Mouse (Mus musculus) forebrain, embryonic 16.5 days (tissue): ENCODE results near the gene Polm. TPM values are rescaled to one million over a fixed set of nuclear protein-coding genes. Genes with fewer than 3 reads are reported as not detected.

Experiments used
- ATAC-seq: fragments of 200-750 bp; cut with Nextera tagmentation; 2 replicates; pipeline ENCODE4 v1.8.0; 2017; ENCODE audit warnings: mild to moderate bottlenecking, moderate library complexity
- H3K27ac ChIP-seq: fragments of 300-500 bp; sonication (generic); 2 replicates; pipeline ENCODE4 v1.5.1; 2014; ENCODE audit warnings: low read length, control low read depth
- H3K27me3 ChIP-seq: fragments of 300-500 bp; sonication (generic); replicated peaks from 2 replicates; pipeline ENCODE4 v1.6.1; 2014; ENCODE audit warnings: low read length; ENCODE audit not compliant: control insufficient read depth, insufficient read depth
- H3K36me3 ChIP-seq: fragments of 300-500 bp; sonication (generic); 2 replicates; pipeline ENCODE4 v1.6.1; 2014; ENCODE audit not compliant: control insufficient read depth, insufficient read depth
- H3K4me1 ChIP-seq: fragments of 300-500 bp; sonication (generic); replicated peaks from 2 replicates; pipeline ENCODE4 v1.6.1; 2014; ENCODE audit warnings: low read length; ENCODE audit not compliant: control insufficient read depth, insufficient read depth
- H3K4me2 ChIP-seq: fragments of 300-500 bp; sonication (generic); 2 replicates; pipeline ENCODE4 v1.6.1; 2014; ENCODE audit warnings: mild to moderate bottlenecking, low read length, control low read depth
- H3K4me3 ChIP-seq: fragments of 300-500 bp; sonication (generic); replicated peaks from 2 replicates; pipeline ENCODE4 v1.5.1; 2014; ENCODE audit warnings: mild to moderate bottlenecking, low read length, control low read depth
- H3K9ac ChIP-seq: fragments of 300-500 bp; sonication (generic); replicated peaks from 2 replicates; pipeline ENCODE4 v1.6.1; 2014; ENCODE audit warnings: low read depth, low read length, control low read depth
- H3K9me3 ChIP-seq: fragments of 300-500 bp; sonication (generic); 2 replicates; pipeline ENCODE4 v1.6.1; 2016; ENCODE audit warnings: low read length; ENCODE audit not compliant: control insufficient read depth
- WGBS: fragments of 180-500 bp; shearing (Covaris S2); extraction: QIAGEN DNeasy Blood & Tissue Kit; methylation state at CpG from one replicate; pipeline ENCODE4 v1.1.7; 2014; 5-methylcytosine and 5-hydroxymethylcytosine counted together
- polyA plus RNA-seq: library from polyadenylated mRNA; unstranded; fragments of >200 nt; fragmentation: Nextera tagmentation; extraction: Ambion mirVana; gene quantifications from 2 replicates; pipeline ENCODE4 v1.2.1, GENCODE M21; 2015

Polm gene
- polyA plus RNA-seq, 1 experiment from 2014 or later: 8.8 TPM

DNA sequence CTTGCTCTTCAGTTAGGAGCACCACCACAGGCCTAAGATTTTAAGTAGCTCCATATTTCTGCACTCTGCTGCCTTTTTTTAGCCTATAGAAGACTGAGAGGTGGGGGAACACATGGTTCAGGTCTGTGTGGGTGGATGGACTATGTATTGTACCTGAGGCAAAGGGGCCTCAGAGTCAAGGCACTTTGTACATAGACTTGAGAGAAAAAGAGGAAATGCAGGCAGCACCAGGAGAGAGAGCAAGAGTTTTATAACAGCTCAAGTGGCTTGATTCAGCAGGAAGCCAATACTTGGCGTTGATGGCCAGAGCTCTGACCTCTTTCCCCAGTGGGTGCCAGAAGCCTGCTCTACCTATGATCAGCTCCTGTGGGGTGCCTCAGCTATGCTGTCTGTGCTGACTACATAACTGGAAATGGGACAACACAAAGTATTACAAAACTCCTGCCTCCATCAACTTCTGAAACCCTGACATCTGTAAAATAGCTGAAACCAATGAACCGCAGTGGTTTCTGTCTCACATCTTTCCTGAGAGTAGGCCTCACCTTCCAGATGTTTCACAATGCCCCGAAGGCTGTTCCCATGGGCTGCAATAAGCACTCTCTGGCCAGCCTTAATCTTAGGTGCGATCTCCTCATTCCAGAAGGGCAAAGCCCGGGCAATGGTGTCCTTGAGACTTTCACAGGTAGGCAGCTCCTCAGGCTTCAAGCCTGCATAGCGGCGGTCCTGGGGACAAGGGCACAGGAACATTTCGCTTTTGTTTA lies 35.2 kb downstream of the Polm start:
- Histone ChIP-seq H3K9me3 (no peaks in the 10 kb centered on the region), H3K4me1 (no peaks in the 10 kb centered on the region), H3K27ac (no peak overlapping the region), H3K36me3 (peaks cover 21% of the 10 kb centered on the region), H3K4me2 (no peak overlapping the region), H3K9ac (no peak overlapping the region), H3K27me3 (no peaks in the 10 kb centered on the region), H3K4me3 (no peak overlapping the region)
- WGBS: 88% methylated on average over 8 of the region's 8 CpGs
- no peak for ATAC-seq

DNA sequence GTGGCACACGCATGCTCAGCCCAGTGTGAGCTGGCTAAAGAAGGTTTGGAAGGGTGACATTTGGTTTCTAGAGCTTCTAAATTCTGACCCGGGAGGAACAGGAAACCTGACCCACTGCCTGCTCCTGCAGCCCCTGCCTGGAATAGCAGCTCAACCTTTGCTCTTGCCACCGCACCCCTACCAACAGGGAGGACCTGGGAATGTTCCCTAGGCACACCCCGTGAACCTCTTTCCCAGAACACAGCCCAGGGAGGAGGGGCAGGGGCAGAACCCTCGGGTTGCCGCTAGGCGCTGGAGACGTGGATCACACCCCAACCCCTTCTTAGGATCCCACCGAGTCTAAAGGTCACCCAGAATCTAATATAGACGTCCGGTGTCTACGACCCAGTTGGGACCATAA lies 35.8 kb downstream of the Polm start:
- H3K9me3 ChIP-seq: no peaks in the 10 kb centered on the region
- H3K27ac ChIP-seq: no peak overlapping the region
- no peak overlapping the region for H3K4me2 ChIP-seq
- 78% methylated on average over 12 of the region's 12 CpGs for WGBS
- no peaks in the 10 kb centered on the region for H3K4me1 ChIP-seq
- no peak for ATAC-seq
- peaks cover 26% of the 10 kb centered on the region for H3K36me3 ChIP-seq
- no peak overlapping the region for H3K9ac ChIP-seq
- no peak overlapping the region for H3K4me3 ChIP-seq
- no peaks in the 10 kb centered on the region for H3K27me3 ChIP-seq

DNA sequence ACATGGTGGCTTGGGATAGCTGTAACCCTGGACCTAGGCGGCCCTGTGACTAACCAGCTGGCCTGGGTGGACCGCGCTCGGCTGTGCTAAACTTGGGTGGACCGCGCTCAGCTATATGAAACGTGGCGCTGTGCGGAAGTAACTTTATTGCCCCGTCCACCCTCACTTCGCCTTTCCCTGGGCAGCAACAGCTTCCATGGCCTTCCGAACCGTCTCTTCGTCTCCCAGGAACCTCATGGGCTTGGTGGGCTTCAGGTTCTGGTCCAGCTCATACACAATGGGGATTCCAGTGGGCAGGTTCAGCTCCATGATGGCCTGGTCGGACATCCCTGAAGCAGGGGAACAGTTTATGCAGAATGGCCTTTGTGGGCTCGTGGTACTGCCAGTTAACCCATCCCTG lies 36.3 kb downstream of the Polm start:
- Histone ChIP-seq H3K36me3 (peaks cover 31% of the 10 kb centered on the region), H3K9me3 (no peaks in the 10 kb centered on the region), H3K27ac (no peak overlapping the region), H3K4me2 (no peak overlapping the region), H3K4me1 (no peaks in the 10 kb centered on the region), H3K27me3 (no peaks in the 10 kb centered on the region), H3K4me3 (no peak overlapping the region), H3K9ac (no peak overlapping the region)
- 97% methylated on average over 16 of the region's 16 CpGs for WGBS
- no peak for ATAC-seq

DNA sequence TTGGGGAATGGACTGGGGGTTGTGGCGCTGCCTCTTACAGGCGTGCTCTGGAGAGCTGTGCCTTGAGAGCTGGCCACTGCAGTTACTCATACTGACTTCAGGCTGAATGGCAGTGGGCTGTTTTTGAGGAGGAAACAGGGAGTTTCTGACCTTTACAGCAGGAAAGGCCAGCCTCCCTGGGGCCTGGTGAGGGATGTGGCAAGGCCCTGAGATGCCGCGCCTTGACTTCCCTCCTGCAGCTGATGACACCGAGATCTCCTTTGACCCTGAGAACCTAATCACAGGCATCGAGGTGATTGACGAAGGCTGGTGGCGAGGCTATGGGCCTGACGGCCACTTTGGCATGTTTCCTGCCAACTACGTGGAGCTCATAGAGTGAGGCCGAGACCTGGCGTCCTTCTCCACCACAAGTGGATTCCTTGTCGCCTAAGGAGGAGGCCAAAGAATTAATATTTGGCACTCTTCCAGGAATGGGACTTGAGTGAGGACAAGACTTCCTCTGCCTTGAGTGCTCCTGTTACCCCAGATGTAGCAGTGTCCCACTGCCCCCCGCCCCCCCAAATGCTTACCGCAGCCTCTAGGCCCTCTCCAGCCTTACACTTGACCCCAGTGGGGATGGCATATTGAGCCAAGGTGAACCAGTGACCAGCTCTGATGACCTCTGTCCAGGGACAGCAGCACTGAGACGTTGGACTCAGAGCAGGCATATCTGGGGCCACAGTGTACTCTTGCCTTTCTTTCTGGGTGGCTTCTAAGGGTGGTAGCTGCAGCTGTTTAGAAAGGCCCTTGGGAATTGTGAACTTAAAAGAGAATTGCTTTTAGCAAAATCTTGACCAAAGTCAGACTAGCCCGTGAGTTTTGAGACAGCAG lies 38.0 kb downstream of the Polm start:
- no peaks in the 10 kb centered on the region for H3K4me1 ChIP-seq
- no peak overlapping the region for H3K4me2 ChIP-seq
- ATAC-seq: no peak
- H3K9ac ChIP-seq: no peak overlapping the region
- H3K36me3 ChIP-seq: peaks cover 44% of the 10 kb centered on the region
- 83% methylated on average over 17 of the region's 17 CpGs for WGBS
- no peak overlapping the region for H3K4me3 ChIP-seq
- no peaks in the 10 kb centered on the region for H3K9me3 ChIP-seq
- no peaks in the 10 kb centered on the region for H3K27me3 ChIP-seq
- H3K27ac ChIP-seq: no peak overlapping the region

DNA sequence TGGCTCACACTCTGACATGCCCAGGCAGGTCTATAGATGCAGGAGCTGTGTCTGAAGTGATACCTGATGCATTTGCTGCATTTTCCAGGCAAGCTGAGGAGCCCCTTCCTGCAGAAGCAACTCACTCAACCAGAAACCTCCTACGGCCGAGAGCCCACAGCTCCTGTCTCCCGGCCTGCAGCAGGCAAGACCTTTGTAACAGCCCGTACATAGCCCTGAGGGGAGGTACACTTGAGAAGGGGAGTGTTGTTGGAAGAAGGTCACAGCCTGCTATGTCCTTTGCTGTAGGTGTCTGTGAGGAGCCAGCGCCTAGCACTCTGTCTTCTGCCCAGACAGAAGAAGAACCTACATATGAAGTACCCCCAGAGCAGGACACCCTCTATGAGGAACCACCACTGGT lies 39.9 kb downstream of the Polm start:
- Histone ChIP-seq H3K4me2 (no peak overlapping the region), H3K27ac (no peak overlapping the region), H3K36me3 (peaks cover 48% of the 10 kb centered on the region), H3K27me3 (no peaks in the 10 kb centered on the region), H3K4me1 (no peaks in the 10 kb centered on the region), H3K4me3 (no peak overlapping the region), H3K9ac (no peak overlapping the region), H3K9me3 (no peaks in the 10 kb centered on the region)
- ATAC-seq: no peak
- 94% methylated on average over 5 of the region's 5 CpGs for WGBS

DNA sequence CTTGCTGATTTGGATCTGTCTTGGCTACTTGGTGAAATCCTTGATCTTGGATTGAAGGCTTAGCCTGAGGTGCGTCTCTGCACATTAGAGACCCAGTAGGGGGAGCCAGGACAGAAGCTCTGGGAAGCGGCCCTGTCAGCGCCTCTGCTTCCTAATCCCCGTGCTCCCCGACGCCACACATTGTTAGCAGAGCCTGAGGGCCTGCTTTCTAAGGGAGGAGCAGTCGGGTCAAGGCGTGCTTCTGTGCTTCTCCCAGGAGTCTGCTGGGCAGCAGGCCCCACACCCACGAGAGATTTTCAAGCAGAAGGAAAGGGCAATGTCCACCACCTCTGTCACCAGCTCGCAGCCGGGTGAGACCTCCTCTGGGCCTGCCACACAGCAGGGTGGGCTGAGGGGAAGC lies 40.4 kb downstream of the Polm start:
- Histone ChIP-seq H3K4me3 (no peak overlapping the region), H3K36me3 (peaks cover 54% of the 10 kb centered on the region), H3K4me1 (no peaks in the 10 kb centered on the region), H3K4me2 (no peak overlapping the region), H3K9me3 (no peaks in the 10 kb centered on the region), H3K9ac (no peak overlapping the region), H3K27ac (no peak overlapping the region), H3K27me3 (no peaks in the 10 kb centered on the region)
- ATAC-seq: no peak
- WGBS: 69% methylated on average over 11 of the region's 11 CpGs

DNA sequence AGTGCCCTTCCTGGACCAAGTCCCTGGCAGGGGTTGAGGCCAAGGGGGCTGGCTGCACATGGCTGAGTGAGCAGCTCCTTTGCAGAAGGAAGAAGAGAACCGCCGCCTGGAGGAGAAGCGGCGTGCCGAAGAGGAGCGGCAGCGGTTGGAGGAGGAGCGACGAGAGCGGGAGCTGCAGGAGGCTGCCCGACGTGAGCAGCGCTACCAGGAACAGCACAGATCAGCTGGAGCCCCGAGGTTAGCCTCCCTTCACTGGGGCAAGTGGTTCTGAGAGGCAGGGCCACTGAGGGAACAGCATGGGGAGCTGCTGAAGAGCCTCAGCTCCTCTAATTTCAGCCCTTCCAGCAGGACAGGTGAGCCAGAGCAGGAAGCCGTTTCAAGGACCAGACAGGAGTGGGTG lies 40.9 kb downstream of the Polm start:
- Histone ChIP-seq H3K27ac (no peak overlapping the region), H3K9ac (no peak overlapping the region), H3K9me3 (no peaks in the 10 kb centered on the region), H3K4me3 (no peak overlapping the region), H3K36me3 (peaks cover 58% of the 10 kb centered on the region), H3K4me2 (no peak overlapping the region), H3K27me3 (no peaks in the 10 kb centered on the region), H3K4me1 (no peaks in the 10 kb centered on the region)
- no peak for ATAC-seq
- WGBS: 85% methylated on average over 15 of the region's 15 CpGs

DNA sequence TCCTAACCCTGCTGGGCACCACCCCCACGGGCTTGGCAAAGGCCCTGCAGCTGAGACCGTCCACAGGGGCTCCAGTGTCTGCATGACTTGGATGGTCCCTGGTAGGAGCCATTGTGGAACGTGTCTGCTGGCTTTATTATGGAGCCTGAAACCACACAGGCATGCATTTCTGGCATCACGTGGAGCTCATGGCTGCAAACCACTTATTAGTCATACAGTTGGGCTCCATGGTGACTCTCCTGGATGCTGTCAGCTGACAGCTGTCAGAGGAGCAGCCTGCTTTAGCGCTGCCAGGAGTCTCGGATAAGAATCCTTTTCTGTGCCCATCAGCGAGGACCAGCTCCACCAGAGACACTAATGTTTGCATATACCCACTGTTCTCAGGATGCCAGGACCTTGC lies 42.1 kb downstream of the Polm start:
- 70% methylated on average over 7 of the region's 7 CpGs for WGBS
- ATAC-seq: peak; percentile 72

DNA sequence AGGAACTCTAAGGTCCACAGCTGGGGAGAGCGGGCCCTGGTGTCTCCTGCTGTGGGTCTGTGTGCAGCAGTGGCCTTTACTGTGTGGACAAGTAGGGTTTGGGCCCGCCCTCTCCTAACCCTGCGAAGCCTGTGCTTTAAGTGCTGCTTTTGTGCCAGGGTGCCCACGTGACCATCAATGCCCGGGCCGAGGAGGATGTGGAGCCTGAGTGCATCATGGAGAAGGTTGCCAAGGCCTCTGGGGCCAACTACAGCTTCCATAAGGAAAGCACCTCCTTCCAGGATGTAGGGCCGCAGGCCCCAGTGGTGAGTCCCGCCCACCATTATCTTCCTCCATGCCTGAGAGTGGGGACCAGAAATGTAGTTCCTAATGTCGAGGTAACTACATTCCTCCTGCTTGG lies 42.5 kb downstream of the Polm start:
- 91% methylated on average over 9 of the region's 9 CpGs for WGBS
- Histone ChIP-seq H3K9me3 (no peaks in the 10 kb centered on the region), H3K9ac (no peak overlapping the region), H3K4me1 (peaks cover 6% of the 10 kb centered on the region; the same call in 1 of the 2 replicates), H3K27me3 (no peaks in the 10 kb centered on the region), H3K4me3 (no peak overlapping the region), H3K36me3 (peaks cover 57% of the 10 kb centered on the region), H3K4me2 (no peak overlapping the region), H3K27ac (peak overlapping the region; percentile 31; the same call in 1 of the 2 replicates)
- no peak for ATAC-seq

More for the DNA sequence above, 42.1 kb downstream of the Polm start:
- Histone ChIP-seq H3K27ac (peak overlapping the region; percentile 31; the same call in 1 of the 2 replicates), H3K27me3 (no peaks in the 10 kb centered on the region), H3K9me3 (no peaks in the 10 kb centered on the region), H3K4me3 (no peak overlapping the region), H3K4me2 (no peak overlapping the region), H3K36me3 (peaks cover 59% of the 10 kb centered on the region), H3K9ac (no peak overlapping the region), H3K4me1 (peaks cover 3% of the 10 kb centered on the region; the same call in 1 of the 2 replicates)
